In genomic region chr17:78343688-78344087, GRCm38 (mm10) we compare ENCODE assay signal across 17 mouse cellular contexts.
"Had no signal": no experiment of that assay in that cellular context is flagged by ENCODE, and none has a peak within 500 bp of the region (broad histone marks: within the 10 kb centered on the region; RNA-seq: fewer than 3 reads in every experiment).

No protein-coding gene starts in this region.

- H3K27me3 ChIP-seq: midbrain, embryonic 12.5 days; neural tube, embryonic 13.5 days; neural tube, embryonic 15.5 days; stomach, embryonic 15.5 days had no signal

- H3K4me1 ChIP-seq: midbrain, embryonic 12.5 days; neural tube, embryonic 13.5 days; neural tube, embryonic 15.5 days; stomach, embryonic 15.5 days had no signal

- DNase-seq: lung, adult 18-20 months; lung, embryonic 14.5 days; lung, postnatal 10 days; lung, postnatal 4 days; midbrain, embryonic 14.5 days; right cerebral cortex, postnatal 14 days; thymus, adult 2 months; thymus, postnatal 25 days; thymus, postnatal 4 days had no signal

- H3K4me3 ChIP-seq: midbrain, embryonic 10.5 days; midbrain, embryonic 12.5 days; myocyte; neural tube, embryonic 13.5 days; neural tube, embryonic 15.5 days; stomach, embryonic 15.5 days had no signal

- H3K9me3 ChIP-seq: midbrain, embryonic 10.5 days; midbrain, embryonic 12.5 days; neural tube, embryonic 13.5 days; neural tube, embryonic 15.5 days; stomach, embryonic 15.5 days had no signal

- ATAC-seq: midbrain, embryonic 16.5 days had no signal

- H3K4me2 ChIP-seq: lung, embryonic 14.5 days; midbrain, embryonic 12.5 days; neural tube, embryonic 13.5 days; neural tube, embryonic 15.5 days; stomach, embryonic 15.5 days had no signal

- H3K9ac ChIP-seq: lung, embryonic 14.5 days; midbrain, embryonic 12.5 days; neural tube, embryonic 13.5 days; neural tube, embryonic 15.5 days; stomach, embryonic 15.5 days had no signal

- H3K27ac ChIP-seq: midbrain, embryonic 10.5 days; midbrain, embryonic 12.5 days; neural tube, embryonic 13.5 days; neural tube, embryonic 15.5 days; stomach, embryonic 15.5 days; stomach, postnatal 0 days had no signal

- H3K36me3 ChIP-seq: stomach, embryonic 15.5 days had no signal
